Mouse (Mus musculus): ENCODE measurements around the gene Olfr640. TPM values are rescaled to one million over a fixed set of nuclear protein-coding genes. Genes with fewer than 3 reads are reported as not detected.

Olfr640 gene
- total and polyA plus RNA-seq, 2 experiments from 2014 or later, result not detected

GRCm38 (mm10) chr7:104035145-104035544 is 9.8 kb upstream of the Olfr640 start, which contains the start of gene Olfr641:
Olfr641 (plus strand) TSS chr7:104035445.
- no peaks in the 10 kb centered on the region for H3K9me3 ChIP-seq (replicated peaks; ENCODE audit: control insufficient read depth, low read length)
- H3K36me3 ChIP-seq (replicated peaks; ENCODE audit: control insufficient read depth, insufficient read depth, low read length), result no peaks in the 10 kb centered on the region
- ATAC-seq (ENCODE audit: insufficient read depth, low read depth) (no peak), DNase-seq (ENCODE audit: low spot score) (no peak)
- no peak within 1 kb of the TSS for H3K4me3 ChIP-seq (ENCODE audit: low read depth, low read length)
- no peak within 1 kb of the TSS for H3K4me2 ChIP-seq (ENCODE audit: low read depth, low read length)
- no peak within 1 kb of the TSS for H3K27ac ChIP-seq (ENCODE audit: low read depth)
- TF ChIP-seq EP300 (IDR thresholded peaks at IDR 0.05; ENCODE audit: low read depth) (no peak), CTCF (IDR thresholded peaks at IDR 0.05; ENCODE audit: low read depth) (no peak)
- no peaks in the 10 kb centered on the region for H3K4me1 ChIP-seq (ENCODE audit: control insufficient read depth, insufficient read depth)
- H3K27me3 ChIP-seq (ENCODE audit: control insufficient read depth, insufficient read depth, low read length), result no peaks in the 10 kb centered on the region
- WGBS, result 39% methylated on average over 1 of the region's 1 CpGs
- no peak within 1 kb of the TSS for H3K9ac ChIP-seq (replicated peaks; ENCODE audit: low read depth, low read length)

DNA sequence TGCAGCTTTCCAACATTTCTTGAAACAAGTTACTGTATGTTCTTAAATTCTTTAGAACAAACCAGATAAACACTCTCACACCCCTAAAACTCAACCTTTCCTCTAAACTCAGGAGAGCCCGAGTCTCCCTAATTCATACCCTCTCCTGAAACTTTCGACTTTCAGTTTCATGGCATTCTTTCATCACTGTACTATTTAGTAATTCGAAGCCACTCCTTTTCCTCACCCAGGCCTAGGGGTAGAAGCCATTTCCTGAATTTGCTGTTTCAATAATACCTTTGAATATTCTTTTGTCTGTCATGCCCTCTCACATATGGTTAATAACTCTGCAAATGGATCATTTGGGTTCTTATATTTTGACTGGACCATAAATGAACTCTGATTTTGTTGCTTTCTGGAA is 1.6 kb upstream of the Olfr640 start:
- H3K4me3 ChIP-seq (ENCODE audit: low read depth, low read length), result no peak overlapping the region
- 51% methylated on average over 3 of the region's 3 CpGs for WGBS
- ATAC-seq (ENCODE audit: insufficient read depth, low read depth), result no peak
- no peaks in the 10 kb centered on the region for H3K27me3 ChIP-seq (ENCODE audit: control insufficient read depth, insufficient read depth, low read length)
- no peaks in the 10 kb centered on the region for H3K36me3 ChIP-seq (replicated peaks; ENCODE audit: control insufficient read depth, insufficient read depth, low read length)
- no peak overlapping the region for H3K27ac ChIP-seq (ENCODE audit: low read depth)
- H3K9ac ChIP-seq (replicated peaks; ENCODE audit: low read depth, low read length), result no peak overlapping the region
- TF ChIP-seq CTCF (IDR thresholded peaks at IDR 0.05; ENCODE audit: low read depth), result no peak
- no peak for TF ChIP-seq EP300 (IDR thresholded peaks at IDR 0.05; ENCODE audit: low read depth)
- no peaks in the 10 kb centered on the region for H3K9me3 ChIP-seq (replicated peaks; ENCODE audit: control insufficient read depth, low read length)
- H3K4me1 ChIP-seq (ENCODE audit: control insufficient read depth, insufficient read depth), result no peaks in the 10 kb centered on the region
- DNase-seq (ENCODE audit: low spot score), result no peak
- no peak overlapping the region for H3K4me2 ChIP-seq (ENCODE audit: low read depth, low read length)

- DNase-seq (ENCODE audit: low spot score) (no peak), ATAC-seq (ENCODE audit: insufficient read depth, low read depth) (no peak)
- no peak overlapping the region for H3K4me2 ChIP-seq (ENCODE audit: low read depth, low read length)
- no peaks in the 10 kb centered on the region for H3K27me3 ChIP-seq (ENCODE audit: control insufficient read depth, insufficient read depth, low read length)
- no peaks in the 10 kb centered on the region for H3K4me1 ChIP-seq (ENCODE audit: control insufficient read depth, insufficient read depth)
- no peak for TF ChIP-seq CTCF (IDR thresholded peaks at IDR 0.05; ENCODE audit: low read depth)
- TF ChIP-seq EP300 (IDR thresholded peaks at IDR 0.05; ENCODE audit: low read depth), result no peak
- H3K9ac ChIP-seq (replicated peaks; ENCODE audit: low read depth, low read length), result no peak overlapping the region
- no peaks in the 10 kb centered on the region for H3K36me3 ChIP-seq (replicated peaks; ENCODE audit: control insufficient read depth, insufficient read depth, low read length)
- H3K9me3 ChIP-seq (replicated peaks; ENCODE audit: control insufficient read depth, low read length), result no peaks in the 10 kb centered on the region
- no peak overlapping the region for H3K4me3 ChIP-seq (ENCODE audit: low read depth, low read length)
- no peak overlapping the region for H3K27ac ChIP-seq (ENCODE audit: low read depth)
- 82% methylated on average over 6 of the region's 6 CpGs for WGBS
These were observed 3.7 kb downstream of the Olfr640 start for GRCm38 (mm10) chr7:104021651-104022050.

DNA sequence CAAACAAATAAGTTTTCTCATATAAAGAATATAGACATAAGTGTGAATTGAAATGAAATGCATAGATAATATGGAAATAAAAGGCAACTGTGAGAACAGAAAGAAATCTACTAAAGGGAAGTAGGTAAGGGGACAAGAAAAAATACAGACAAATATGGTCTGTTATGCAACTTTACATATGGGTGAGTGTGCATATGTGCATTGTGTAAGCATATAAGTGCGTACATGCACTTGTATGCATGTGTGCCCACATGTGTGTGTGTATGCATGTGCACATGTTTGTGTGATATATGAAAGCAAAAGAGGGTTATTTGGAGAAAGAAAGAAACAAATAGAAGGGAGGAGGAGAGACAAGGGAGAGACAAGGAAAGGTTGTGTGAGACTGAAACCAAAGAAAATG is 6.4 kb downstream of the Olfr640 start:
- Histone ChIP-seq H3K27ac (ENCODE audit: low read depth) (no peak overlapping the region), H3K9ac (replicated peaks; ENCODE audit: low read depth, low read length) (no peak overlapping the region), H3K4me1 (ENCODE audit: control insufficient read depth, insufficient read depth) (no peaks in the 10 kb centered on the region), H3K27me3 (ENCODE audit: control insufficient read depth, insufficient read depth, low read length) (no peaks in the 10 kb centered on the region), H3K4me2 (ENCODE audit: low read depth, low read length) (no peak overlapping the region), H3K9me3 (replicated peaks; ENCODE audit: control insufficient read depth, low read length) (no peaks in the 10 kb centered on the region), H3K36me3 (replicated peaks; ENCODE audit: control insufficient read depth, insufficient read depth, low read length) (no peaks in the 10 kb centered on the region), H3K4me3 (ENCODE audit: low read depth, low read length) (no peak overlapping the region)
- DNase-seq (ENCODE audit: low spot score) (no peak), ATAC-seq (ENCODE audit: insufficient read depth, low read depth) (no peak)
- TF ChIP-seq CTCF (IDR thresholded peaks at IDR 0.05; ENCODE audit: low read depth) (no peak), EP300 (IDR thresholded peaks at IDR 0.05; ENCODE audit: low read depth) (no peak)
- 69% methylated on average over 1 of the region's 1 CpGs for WGBS

DNA sequence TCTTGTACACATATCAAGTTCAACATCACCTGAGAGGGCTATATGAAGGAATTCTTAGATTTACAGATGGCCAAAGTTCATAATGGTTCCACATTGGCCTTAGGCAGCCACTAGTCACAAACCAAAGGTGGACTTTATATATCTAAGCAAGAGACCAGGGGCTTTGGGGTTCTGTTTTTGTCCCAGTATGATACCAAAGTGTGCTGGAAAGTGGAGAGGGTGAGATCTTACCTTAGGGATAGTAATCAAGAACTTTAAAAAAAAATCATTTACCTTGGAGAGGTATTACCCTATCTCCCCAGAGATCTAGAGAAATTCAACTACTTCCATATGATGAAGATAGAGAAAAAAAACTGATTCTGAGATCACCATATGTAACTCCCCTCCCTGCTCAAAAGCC is 8.2 kb downstream of the Olfr640 start, which contains the start of gene Olfr639:
Gene Olfr639, minus strand, starts transcription at position 101 of the 400 bp plus-strand sequence.
- Histone ChIP-seq H3K27ac (ENCODE audit: low read depth) (no peak within 1 kb of the TSS), H3K27me3 (ENCODE audit: control insufficient read depth, insufficient read depth, low read length) (no peaks in the 10 kb centered on the region), H3K9ac (replicated peaks; ENCODE audit: low read depth, low read length) (no peak within 1 kb of the TSS), H3K36me3 (replicated peaks; ENCODE audit: control insufficient read depth, insufficient read depth, low read length) (no peaks in the 10 kb centered on the region), H3K4me3 (ENCODE audit: low read depth, low read length) (no peak within 1 kb of the TSS), H3K4me2 (ENCODE audit: low read depth, low read length) (no peak within 1 kb of the TSS), H3K9me3 (replicated peaks; ENCODE audit: control insufficient read depth, low read length) (no peaks in the 10 kb centered on the region), H3K4me1 (ENCODE audit: control insufficient read depth, insufficient read depth) (no peaks in the 10 kb centered on the region)
- TF ChIP-seq CTCF (IDR thresholded peaks at IDR 0.05; ENCODE audit: low read depth), result no peak
- no peak for TF ChIP-seq EP300 (IDR thresholded peaks at IDR 0.05; ENCODE audit: low read depth)
- ATAC-seq (ENCODE audit: insufficient read depth, low read depth), result no peak
- DNase-seq (ENCODE audit: low spot score), result no peak

- ATAC-seq (ENCODE audit: insufficient read depth, low read depth) (no peak), DNase-seq (ENCODE audit: low spot score) (no peak)
- TF ChIP-seq CTCF (IDR thresholded peaks at IDR 0.05; ENCODE audit: low read depth) (no peak), EP300 (IDR thresholded peaks at IDR 0.05; ENCODE audit: low read depth) (no peak)
- Histone ChIP-seq H3K9me3 (replicated peaks; ENCODE audit: control insufficient read depth, low read length) (no peaks in the 10 kb centered on the region), H3K4me1 (ENCODE audit: control insufficient read depth, insufficient read depth) (no peaks in the 10 kb centered on the region), H3K27ac (ENCODE audit: low read depth) (no peak overlapping the region), H3K36me3 (replicated peaks; ENCODE audit: control insufficient read depth, insufficient read depth, low read length) (no peaks in the 10 kb centered on the region), H3K27me3 (ENCODE audit: control insufficient read depth, insufficient read depth, low read length) (no peaks in the 10 kb centered on the region), H3K4me3 (ENCODE audit: low read depth, low read length) (no peak overlapping the region), H3K9ac (replicated peaks; ENCODE audit: low read depth, low read length) (no peak overlapping the region), H3K4me2 (ENCODE audit: low read depth, low read length) (no peak overlapping the region)
These were observed 26.2 kb downstream of the Olfr640 start for GRCm38 (mm10) chr7:103999124-103999523.
